Mouse (Mus musculus) small intestine, adult 2 months (tissue): Measurements from ENCODE around the gene Clta.

Experiments used
- CTCF ChIP-seq: fragments of 200-500 bp; IDR thresholded peaks from 2 replicates; pipeline ENCODE4 v1.5.1; 2012; ENCODE audit warnings: low read depth, mild to moderate bottlenecking, control low read depth, inconsistent platforms, low read length, moderate library complexity, mixed read lengths; ENCODE audit not compliant: insufficient replicate concordance, insufficient read length; ENCODE audit errors: extremely low read depth
- POLR2A ChIP-seq: fragments of 200-500 bp; IDR thresholded peaks from 2 replicates; pipeline ENCODE4 v1.6.1; 2012; ENCODE audit warnings: low read depth, mild to moderate bottlenecking, control low read depth, inconsistent platforms, low read length, moderate library complexity

DNA sequence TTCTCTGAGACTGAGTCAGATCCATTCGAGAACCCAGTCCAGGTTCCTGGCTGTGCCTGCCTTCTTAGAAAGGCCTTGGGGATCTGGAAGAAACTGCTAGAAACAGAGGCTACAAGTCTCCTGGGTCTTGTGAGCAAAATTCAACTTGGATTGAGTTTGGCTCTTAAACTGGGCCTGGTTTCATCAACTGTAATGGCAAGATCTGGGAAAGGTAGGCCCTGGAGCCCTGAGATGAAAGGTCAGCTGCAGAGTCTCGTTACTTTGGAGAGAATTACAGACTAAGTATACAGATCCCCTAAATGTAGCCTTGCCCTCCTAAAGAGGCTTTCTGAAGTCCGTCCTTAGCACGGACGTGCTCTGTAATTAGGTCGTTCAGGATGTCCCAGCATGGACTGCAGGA lies 21.3 kb downstream of the Clta start:
- TF ChIP-seq POLR2A (no peak), CTCF (no peak)
